Mouse (Mus musculus): ENCODE data around the gene Ifnlr1.
"Not testable (repeated sequence)": the region's sequence is repeated elsewhere in the genome, so short reads cannot be mapped to it uniquely, and the experiment has no call there.

Ifnlr1 gene

GRCm38 (mm10) chr4:135684731-135685130 is 1.4 kb upstream of the Ifnlr1 start:
- DNase-seq (ENCODE audit: low read depth, low spot score), result peak; percentile 68

- no peak for DNase-seq (ENCODE audit: low read depth, low spot score)
These were observed 474 bp downstream of the Ifnlr1 start for GRCm38 (mm10) chr4:135686568-135686953.

GRCm38 (mm10) chr4:135689797-135690196 is 3.7 kb downstream of the Ifnlr1 start:
- no peak for DNase-seq (ENCODE audit: low read depth, low spot score)

GRCm38 (mm10) chr4:135690241-135690640 is 4.2 kb downstream of the Ifnlr1 start:
- no peak for DNase-seq (ENCODE audit: low read depth, low spot score)

GRCm38 (mm10) chr4:135692916-135693315 is 6.8 kb downstream of the Ifnlr1 start:
- no peak for DNase-seq (ENCODE audit: low read depth, low spot score)

GRCm38 (mm10) chr4:135698498-135698897 is 12.4 kb downstream of the Ifnlr1 start:
- DNase-seq (ENCODE audit: low read depth, low spot score), result peak; percentile 87

- no peak for DNase-seq (ENCODE audit: low read depth, low spot score)
These were observed 17.4 kb downstream of the Ifnlr1 start for GRCm38 (mm10) chr4:135703497-135703896.

GRCm38 (mm10) chr4:135704016-135704415 is 17.9 kb downstream of the Ifnlr1 start:
- DNase-seq (ENCODE audit: low read depth, low spot score), result no peak

GRCm38 (mm10) chr4:135706045-135706444 is 20.0 kb downstream of the Ifnlr1 start:
- no peak for DNase-seq (ENCODE audit: low read depth, low spot score)

- peak; percentile 78 for DNase-seq (ENCODE audit: low read depth, low spot score)
These were observed 23.0 kb downstream of the Ifnlr1 start for GRCm38 (mm10) chr4:135709072-135709564.

- no peak for DNase-seq (ENCODE audit: low read depth, low spot score)
These were observed 23.5 kb downstream of the Ifnlr1 start for GRCm38 (mm10) chr4:135709621-135710020.

- DNase-seq (ENCODE audit: low read depth, low spot score), result no peak
These were observed 24.3 kb downstream of the Ifnlr1 start for GRCm38 (mm10) chr4:135710392-135710791.

GRCm38 (mm10) chr4:135714776-135715175 is 28.7 kb downstream of the Ifnlr1 start:
- DNase-seq (ENCODE audit: low read depth, low spot score), result no peak

GRCm38 (mm10) chr4:135716438-135716837 is 30.4 kb downstream of the Ifnlr1 start:
- not testable (repeated sequence) for DNase-seq (ENCODE audit: low read depth, low spot score)

GRCm38 (mm10) chr4:135722540-135723290 is 36.6 kb downstream of the Ifnlr1 start:
- DNase-seq (ENCODE audit: low read depth, low spot score), result peak; percentile 73

- no peak for DNase-seq (ENCODE audit: low read depth, low spot score)
These were observed 40.3 kb downstream of the Ifnlr1 start for GRCm38 (mm10) chr4:135726416-135726815.

- DNase-seq (ENCODE audit: low read depth, low spot score), result peak; percentile 28
These were observed 41.7 kb downstream of the Ifnlr1 start, which contains the start of gene Il22ra1 for GRCm38 (mm10) chr4:135727817-135728216. Gene Il22ra1, plus strand, starts transcription at chr4:135728172.

- DNase-seq (ENCODE audit: low read depth, low spot score), result no peak
These were observed 44.1 kb downstream of the Ifnlr1 start for GRCm38 (mm10) chr4:135730204-135730603.

- no peak for DNase-seq (ENCODE audit: low read depth, low spot score)
These were observed 44.9 kb downstream of the Ifnlr1 start for GRCm38 (mm10) chr4:135730951-135731350.

- no peak for DNase-seq (ENCODE audit: low read depth, low spot score)
These were observed 47.8 kb downstream of the Ifnlr1 start for GRCm38 (mm10) chr4:135733901-135734300.

GRCm38 (mm10) chr4:135736903-135737302 is 50.8 kb downstream of the Ifnlr1 start:
- no peak for DNase-seq (ENCODE audit: low read depth, low spot score)

- DNase-seq (ENCODE audit: low read depth, low spot score), result no peak
These were observed 52.1 kb downstream of the Ifnlr1 start for GRCm38 (mm10) chr4:135738237-135738636.

- no peak for DNase-seq (ENCODE audit: low read depth, low spot score)
These were observed 53.1 kb downstream of the Ifnlr1 start for GRCm38 (mm10) chr4:135739148-135739547.

Data from ES-CJ7 (cell line).